Mouse (Mus musculus) hindbrain, embryonic 15.5 days (tissue): Measurements from ENCODE around the gene Rassf6. TPM values are rescaled to one million over a fixed set of nuclear protein-coding genes. Genes with fewer than 3 reads are reported as not detected.

Experiments used
- ATAC-seq: fragments of 200-750 bp; cut with Nextera tagmentation; 2 replicates; pipeline ENCODE4 v1.8.0; 2017; ENCODE audit warnings: low read depth, moderate number of reproducible peaks, moderate TSS enrichment; ENCODE audit not compliant: low FRiP score
- H3K27ac ChIP-seq: fragments of 300-500 bp; sonication (generic); replicated peaks from 2 replicates; pipeline ENCODE4 v1.5.1; 2015; ENCODE audit warnings: mild to moderate bottlenecking, inconsistent platforms
- H3K27me3 ChIP-seq: fragments of 300-500 bp; sonication (generic); 2 replicates; pipeline ENCODE4 v1.6.1; 2015; ENCODE audit warnings: control low read depth, inconsistent platforms
- H3K36me3 ChIP-seq: fragments of 300-500 bp; sonication (generic); 2 replicates; pipeline ENCODE4 v1.6.1; 2015; ENCODE audit warnings: control low read depth, inconsistent platforms
- H3K4me1 ChIP-seq: fragments of 300-500 bp; sonication (generic); replicated peaks from 2 replicates; pipeline ENCODE4 v1.6.1; 2015; ENCODE audit warnings: control low read depth, inconsistent platforms
- H3K4me2 ChIP-seq: fragments of 300-500 bp; sonication (generic); 2 replicates; pipeline ENCODE4 v1.6.1; 2015; ENCODE audit warnings: moderate library complexity, mild to moderate bottlenecking, inconsistent platforms
- H3K4me3 ChIP-seq: fragments of 300-500 bp; sonication (generic); 2 replicates; pipeline ENCODE4 v1.5.1; 2015; ENCODE audit warnings: mild to moderate bottlenecking, inconsistent platforms
- H3K9ac ChIP-seq: fragments of 300-500 bp; sonication (generic); 2 replicates; pipeline ENCODE4 v1.6.1; 2015; ENCODE audit warnings: inconsistent platforms
- H3K9me3 ChIP-seq: fragments of 300-500 bp; sonication (generic); 2 replicates; pipeline ENCODE4 v1.6.1; 2016; ENCODE audit warnings: control low read depth, inconsistent platforms
- WGBS: fragments of 180-500 bp; shearing (Covaris S2); methylation state at CpG from one replicate; pipeline ENCODE4 v1.1.7; 2015; 5-methylcytosine and 5-hydroxymethylcytosine counted together
- polyA plus RNA-seq: library from polyadenylated mRNA; unstranded; fragments of >200 nt; fragmentation: Nextera tagmentation; extraction: Ambion mirVana; gene quantifications from 2 replicates; pipeline ENCODE4 v1.2.1, GENCODE M21; 2015

Rassf6 gene
- polyA plus RNA-seq, 1 experiment from 2014 or later, result 2.4 TPM

DNA sequence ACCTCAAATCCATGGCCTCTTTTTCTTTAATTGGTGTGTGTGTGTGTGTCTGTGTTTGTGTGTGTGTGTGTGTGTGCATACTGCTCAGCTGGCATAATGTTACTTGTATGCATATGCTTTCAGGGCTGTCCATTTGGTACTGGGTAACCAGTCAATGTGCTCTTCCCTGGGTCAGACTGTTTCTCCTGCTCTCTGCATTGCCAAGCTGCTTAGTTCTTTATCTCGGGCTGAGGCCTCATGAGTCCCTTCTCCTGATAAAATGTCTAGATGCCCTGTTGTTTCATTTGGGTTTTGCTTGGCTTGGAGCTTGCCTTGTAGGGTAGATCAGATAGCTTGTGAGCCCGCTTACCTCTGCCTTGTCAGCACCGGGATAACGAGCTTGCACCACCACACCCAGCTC is 77.6 kb downstream of the Rassf6 start:
- H3K36me3 ChIP-seq, result no peaks in the 10 kb centered on the region
- H3K27me3 ChIP-seq, result no peaks in the 10 kb centered on the region
- H3K4me1 ChIP-seq, result no peaks in the 10 kb centered on the region
- ATAC-seq, result no peak
- H3K4me2 ChIP-seq, result no peak overlapping the region
- H3K4me3 ChIP-seq, result no peak overlapping the region
- no peak overlapping the region for H3K27ac ChIP-seq
- no peaks in the 10 kb centered on the region for H3K9me3 ChIP-seq
- 89% methylated on average over 4 of the region's 4 CpGs for WGBS
- H3K9ac ChIP-seq, result no peak overlapping the region

DNA sequence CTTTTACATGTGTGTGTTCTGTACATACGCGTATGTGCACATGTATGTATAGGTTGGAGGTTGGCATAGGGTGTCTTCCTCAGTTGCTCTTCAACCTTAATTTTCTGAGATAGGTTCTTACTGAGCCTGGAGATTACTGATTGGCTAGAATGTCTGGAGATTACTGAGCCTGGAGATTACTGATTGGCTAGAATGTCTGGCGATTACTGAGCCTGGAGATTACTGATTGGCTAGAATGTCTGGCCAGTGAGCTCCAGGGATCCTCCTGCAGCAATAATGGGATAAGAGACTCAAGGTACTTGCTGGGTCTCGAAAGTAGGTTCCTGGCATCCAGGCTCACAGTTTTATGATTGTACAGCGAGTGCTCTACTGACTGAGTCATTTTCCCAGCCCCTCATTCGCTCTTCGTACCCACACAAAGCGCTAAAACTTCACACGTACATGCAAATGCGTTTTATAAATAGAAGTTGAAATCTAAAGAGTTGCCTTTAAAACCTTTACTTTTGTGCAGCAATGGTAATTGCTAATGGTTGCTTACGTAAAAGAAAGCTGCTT is 78.7 kb downstream of the Rassf6 start:
- Histone ChIP-seq H3K9me3 (no peaks in the 10 kb centered on the region), H3K4me3 (no peak overlapping the region), H3K4me2 (no peak overlapping the region), H3K9ac (no peak overlapping the region), H3K27ac (no peak overlapping the region), H3K4me1 (no peaks in the 10 kb centered on the region), H3K27me3 (no peaks in the 10 kb centered on the region), H3K36me3 (no peaks in the 10 kb centered on the region)
- WGBS, result 97% methylated on average over 11 of the region's 11 CpGs
- no peak for ATAC-seq

DNA sequence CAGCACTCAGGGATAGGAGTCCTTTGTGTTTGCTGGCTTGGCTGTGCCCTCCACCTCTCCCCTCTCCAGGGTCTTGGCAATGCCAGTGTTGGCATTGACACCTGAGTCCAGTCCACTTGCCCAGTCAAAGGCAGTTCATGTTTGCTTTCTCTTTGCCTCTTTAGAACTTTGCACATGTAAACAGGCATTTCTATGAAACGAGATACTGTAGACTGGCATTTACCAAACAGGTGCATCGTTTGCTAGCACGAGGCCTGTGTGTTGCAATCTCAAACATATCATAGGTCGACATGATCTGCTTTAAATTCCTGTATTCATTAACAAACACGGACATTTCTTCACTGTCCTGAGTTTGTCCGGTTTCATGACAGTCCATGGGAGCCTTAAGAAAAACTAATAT is 79.7 kb downstream of the Rassf6 start, which contains the start of gene 5830473C10Rik:
Gene 5830473C10Rik, plus strand, starts transcription at position 365 of the 400 bp plus-strand sequence.
- H3K4me1 ChIP-seq, result no peaks in the 10 kb centered on the region
- 90% methylated on average over 6 of the region's 6 CpGs for WGBS
- no peak within 1 kb of the TSS for H3K4me3 ChIP-seq
- no peaks in the 10 kb centered on the region for H3K36me3 ChIP-seq
- no peak within 1 kb of the TSS for H3K9ac ChIP-seq
- H3K4me2 ChIP-seq, result no peak within 1 kb of the TSS
- H3K27ac ChIP-seq, result no peak within 1 kb of the TSS
- no peaks in the 10 kb centered on the region for H3K9me3 ChIP-seq
- H3K27me3 ChIP-seq, result no peaks in the 10 kb centered on the region
- no peak for ATAC-seq

DNA sequence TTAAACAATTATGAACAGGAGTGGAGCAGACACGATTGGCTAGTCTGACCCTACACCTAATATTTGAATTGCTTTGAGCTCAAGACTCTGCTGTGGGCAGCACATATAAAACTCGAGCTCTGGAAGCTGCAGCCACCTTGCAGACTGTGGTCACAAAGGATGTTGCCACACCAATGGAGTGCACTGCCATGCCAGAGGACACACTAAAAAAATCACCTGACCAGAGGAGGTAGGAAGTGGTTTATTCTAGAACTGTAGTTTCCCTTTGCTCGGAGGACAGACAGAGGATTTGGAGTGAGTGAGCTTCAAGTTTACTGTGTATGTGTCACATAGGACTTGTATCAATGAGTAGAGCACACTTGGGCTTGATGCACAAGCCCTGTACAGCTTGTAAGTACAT is 84.4 kb downstream of the Rassf6 start:
- 86% methylated on average over 3 of the region's 3 CpGs for whole genome bisulfite sequencing
- no peak for ATAC-seq
- H3K9me3 ChIP-seq, result no peaks in the 10 kb centered on the region

More for the DNA sequence above, 84.4 kb downstream of the Rassf6 start:
- no peak overlapping the region for H3K27ac ChIP-seq
- H3K27me3 ChIP-seq, result no peaks in the 10 kb centered on the region
- H3K9ac ChIP-seq, result no peak overlapping the region
- H3K4me2 ChIP-seq, result no peak overlapping the region
- H3K36me3 ChIP-seq, result no peaks in the 10 kb centered on the region
- H3K4me3 ChIP-seq, result no peak overlapping the region
- no peaks in the 10 kb centered on the region for H3K4me1 ChIP-seq

Other genes with a start within 250 kb of the Rassf6 start
- 1.3 TPM in 1 of 2 replicates, not detected in the other for gene Alb, start 179.8 kb downstream of the Rassf6 start, polyA plus RNA-seq
- gene Afp, start 149.9 kb downstream of the Rassf6 start, polyA plus RNA-seq, result 0.94 and 3.0 TPM in 2 replicates
- gene Afm, start 121.7 kb downstream of the Rassf6 start, polyA plus RNA-seq, result not detected in 2 replicates
- 0.08 TPM in 1 of 2 replicates, not detected in the other for gene 5830473C10Rik, start 79.5 kb downstream of the Rassf6 start, polyA plus RNA-seq
- gene Cxcl5, start 118.7 kb upstream of the Rassf6 start, polyA plus RNA-seq, result 0.22 and 0.31 TPM in 2 replicates
- gene Ppbp, start 127.9 kb upstream of the Rassf6 start, polyA plus RNA-seq, result 1.4 and 1.9 TPM in 2 replicates
- 43.0 and 61.1 TPM in 2 replicates for gene Pf4, start 131.8 kb upstream of the Rassf6 start, polyA plus RNA-seq
- gene Cxcl3, start 145.4 kb upstream of the Rassf6 start, polyA plus RNA-seq, result 0.19 and 0.31 TPM in 2 replicates
- not detected in 2 replicates for gene Cxcl15, start 153.9 kb upstream of the Rassf6 start, polyA plus RNA-seq